Mouse (Mus musculus) lung, postnatal 25 days (tissue): ENCODE results near the gene Gm10277.

Experiments used
- DNase-seq: peaks from one replicate; pipeline ENCODE4 v3.0.0; 2022; ENCODE audit warnings: low spot score

Gene Gm10277

DNA sequence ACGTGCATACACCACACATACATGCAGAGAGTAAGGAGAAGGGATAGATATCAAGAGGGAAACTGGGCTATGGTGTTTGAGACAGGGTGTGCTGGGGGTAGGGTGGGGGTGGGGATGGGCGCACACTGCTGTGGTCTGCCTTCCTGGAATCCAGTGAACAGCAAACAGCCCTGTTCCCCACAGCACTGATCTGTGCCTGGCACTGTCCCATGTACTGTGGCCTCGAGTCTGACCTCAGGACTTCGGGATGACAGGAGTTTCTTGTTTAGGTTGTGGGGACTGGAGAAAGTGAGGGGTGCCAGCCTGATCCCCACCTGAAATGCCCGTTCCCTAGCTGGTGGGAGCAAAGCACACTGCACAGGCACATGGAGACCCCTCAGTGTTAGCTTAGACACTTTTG is at the start of gene Gm10277:
Gene Gm10277, minus strand, starts transcription at position 41 of the 400 bp plus-strand sequence.
- DNase-seq = no peak

DNA sequence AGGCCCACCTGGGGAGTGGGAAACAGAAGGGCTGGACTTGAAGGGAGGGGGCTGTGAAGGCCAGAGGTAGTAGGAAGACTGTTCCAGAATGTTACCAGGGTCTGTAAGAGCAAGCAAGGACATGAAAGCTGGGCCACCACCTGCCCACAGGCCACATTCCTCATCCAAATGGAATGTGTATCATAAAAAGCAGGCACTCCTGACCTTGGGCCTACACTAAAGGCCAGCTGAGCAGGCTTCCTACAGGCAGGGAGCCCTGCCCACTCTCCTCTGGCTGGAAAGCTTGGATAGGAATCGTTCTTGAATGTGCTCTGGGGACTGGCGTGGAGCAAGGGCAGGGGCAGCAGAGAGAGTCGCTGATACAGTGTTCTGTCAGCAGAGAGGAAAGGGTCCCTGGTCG is 49.2 kb upstream of the Gm10277 start:
- DNase-seq = no peak

DNA sequence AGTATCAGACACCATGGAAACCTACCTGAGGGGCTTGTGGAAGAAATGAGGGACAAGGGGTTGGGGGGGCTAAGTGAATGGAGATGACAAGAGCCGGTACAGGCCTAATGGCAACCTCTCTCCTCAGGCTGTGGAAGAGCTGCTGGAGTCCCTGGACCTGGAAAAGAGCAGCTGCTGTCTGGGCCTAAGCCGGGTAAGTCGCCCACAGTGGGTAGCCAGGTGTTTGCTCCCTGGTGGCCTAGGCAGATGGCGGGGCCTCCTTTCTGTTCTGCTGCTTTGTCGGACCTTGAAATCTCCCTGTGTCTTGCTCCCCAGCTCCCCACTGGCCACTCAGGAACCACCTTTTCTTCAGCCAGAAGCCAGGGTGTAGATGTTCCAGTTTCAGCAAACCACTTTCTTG is 48.7 kb upstream of the Gm10277 start:
- no peak for DNase-seq

DNA sequence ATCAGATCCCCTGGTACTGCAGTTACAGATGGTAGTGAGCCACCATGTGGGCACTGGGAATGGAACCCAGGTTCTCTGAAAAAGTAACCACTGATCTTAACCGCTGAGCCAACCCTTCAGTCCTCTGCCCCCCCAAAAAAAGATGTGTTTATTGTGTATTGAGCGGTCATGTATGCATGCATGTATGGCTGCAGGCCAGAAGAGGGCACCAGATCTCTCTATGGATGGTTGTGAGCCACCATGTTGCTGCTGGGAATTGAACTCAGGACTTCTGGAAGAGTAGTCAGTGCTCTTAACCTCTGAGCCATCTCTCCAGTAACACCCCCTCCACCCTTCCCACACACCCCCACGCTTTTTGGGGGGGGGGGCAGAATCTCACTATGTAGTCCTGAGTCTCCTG is 47.6 kb upstream of the Gm10277 start:
- DNase-seq = no peak

DNA sequence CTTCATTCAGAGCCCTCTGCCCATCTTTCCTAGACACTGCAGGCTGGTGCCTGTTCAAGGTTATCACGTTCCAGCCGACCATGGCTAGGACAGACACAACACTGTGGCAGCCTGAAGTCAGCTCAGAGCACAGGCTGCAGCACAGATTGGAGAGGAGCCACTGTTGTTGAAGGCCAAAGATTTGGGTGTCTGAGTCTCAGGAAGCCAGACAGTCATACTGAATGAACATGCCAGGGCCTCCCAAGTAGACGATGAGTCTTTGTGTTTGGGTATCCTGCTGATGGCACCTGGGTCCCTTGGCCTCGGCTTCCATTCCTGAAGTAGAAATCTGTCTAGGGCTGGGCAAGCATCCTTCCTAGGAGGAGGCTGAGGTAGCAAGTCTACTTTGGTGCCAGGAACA is 45.0 kb upstream of the Gm10277 start:
- DNase-seq = no peak

DNA sequence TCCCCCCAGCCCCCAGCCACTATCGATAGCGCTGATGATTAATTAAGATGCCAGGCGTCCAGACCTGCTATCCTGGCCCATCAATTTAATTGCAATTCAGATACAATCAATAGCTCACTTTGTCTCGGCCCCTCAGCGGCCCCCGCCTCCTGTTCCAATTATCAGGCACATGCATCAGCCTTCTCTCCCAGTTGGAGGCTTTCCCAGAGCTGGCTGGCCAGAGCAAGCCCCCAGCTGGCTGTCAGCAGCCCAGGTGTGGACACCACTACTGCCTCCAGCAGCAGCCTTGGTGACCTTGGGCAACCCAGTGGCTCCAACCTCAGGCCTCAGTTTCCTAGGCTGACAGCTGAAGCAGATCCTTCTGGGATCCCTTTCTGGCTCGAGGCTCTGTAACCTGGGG is 43.3 kb upstream of the Gm10277 start:
- no peak for DNase-seq

DNA sequence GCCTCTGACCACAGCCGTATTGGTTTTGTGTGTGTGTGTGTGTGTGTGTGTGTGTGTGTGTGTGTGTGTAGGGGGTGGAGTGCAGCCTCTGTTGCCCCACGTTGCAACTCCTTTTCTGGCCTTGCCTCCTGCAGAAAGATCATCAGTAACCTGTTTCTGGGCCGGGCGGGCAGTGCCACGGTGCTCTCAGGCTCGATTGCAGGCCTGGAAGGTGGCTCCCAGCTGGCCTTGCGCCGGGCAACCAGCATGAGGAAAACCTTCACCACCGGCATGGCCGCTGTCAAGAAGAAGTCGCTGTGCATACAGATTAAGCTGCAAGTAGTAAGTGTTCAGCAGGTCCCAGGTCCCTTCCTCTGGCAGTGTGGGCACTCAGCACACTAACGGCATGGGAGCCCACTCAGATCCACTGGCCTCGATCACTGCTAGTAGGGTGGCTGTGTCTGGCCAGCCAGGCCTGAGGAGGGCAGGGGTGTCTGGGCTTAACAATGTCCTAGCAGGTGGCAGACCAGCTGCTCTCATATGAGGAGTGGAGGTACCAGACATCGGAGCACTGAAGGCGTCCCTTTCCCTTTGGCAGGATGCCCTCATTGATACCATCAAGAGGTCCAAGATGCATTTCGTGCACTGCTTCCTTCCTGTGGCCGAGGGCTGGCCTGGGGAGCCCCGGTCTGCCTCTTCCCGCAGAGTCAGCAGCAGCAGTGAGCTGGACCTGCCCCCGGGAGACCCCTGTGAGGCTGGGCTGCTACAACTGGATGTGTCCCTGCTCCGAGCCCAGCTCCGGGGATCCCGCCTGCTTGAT is 41.7 kb upstream of the Gm10277 start:
- peak; percentile 45 for DNase-seq

DNA sequence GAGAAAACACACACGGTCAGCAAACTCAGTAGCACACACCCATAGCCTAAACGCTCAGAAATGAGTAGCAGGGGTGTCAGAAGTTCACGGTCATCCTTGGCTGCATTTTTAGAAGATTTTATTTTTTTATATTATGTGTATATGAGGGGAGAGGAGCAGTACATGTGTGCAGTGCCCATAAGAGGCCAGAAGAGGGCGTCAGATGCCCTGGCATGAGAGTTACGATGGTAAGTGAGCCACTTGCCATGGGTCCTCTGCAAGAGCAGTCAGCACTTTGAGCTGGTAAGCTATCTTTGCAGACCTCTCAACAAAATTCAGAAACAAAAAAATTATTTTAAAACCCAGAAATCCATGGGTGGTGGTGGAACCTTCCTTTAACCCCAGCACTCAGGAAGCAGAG is 40.6 kb upstream of the Gm10277 start:
- DNase-seq = no peak

DNA sequence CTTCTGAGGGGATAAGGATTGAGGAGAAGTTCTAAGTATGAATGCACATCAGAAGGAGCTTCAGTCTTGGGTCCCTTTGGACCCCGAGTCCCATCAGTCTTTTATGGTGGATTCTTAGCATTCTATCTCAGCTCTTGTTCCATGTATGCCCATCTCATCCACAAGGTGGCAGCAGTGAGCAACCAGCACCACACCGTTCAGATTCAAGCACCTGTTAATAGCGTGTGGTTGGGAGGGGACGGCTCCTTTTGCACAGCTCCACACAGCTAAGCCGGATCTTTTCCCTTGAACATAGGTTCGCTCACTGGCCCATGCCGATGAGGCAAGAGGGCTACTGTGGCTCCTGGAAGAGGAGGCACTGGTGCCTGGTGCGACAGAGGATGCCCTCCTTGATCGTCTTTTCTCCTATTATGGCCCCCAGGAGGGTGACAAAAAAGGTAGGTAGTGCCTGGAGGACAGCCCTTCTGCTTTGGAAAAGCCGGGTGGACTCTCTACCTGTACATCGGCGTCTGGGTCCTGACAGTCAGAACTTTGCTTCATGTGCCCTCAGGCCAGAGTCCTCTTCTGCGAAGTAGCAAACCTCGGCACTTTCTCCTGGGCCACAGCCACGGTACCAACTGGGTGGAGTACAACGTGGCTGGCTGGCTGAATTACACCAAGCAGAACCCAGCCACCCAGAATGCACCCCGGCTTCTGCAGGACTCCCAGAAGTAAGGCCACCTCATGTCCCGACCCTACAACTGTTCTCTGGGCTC is 39.9 kb upstream of the Gm10277 start:
- DNase-seq = peak; percentile 71

DNA sequence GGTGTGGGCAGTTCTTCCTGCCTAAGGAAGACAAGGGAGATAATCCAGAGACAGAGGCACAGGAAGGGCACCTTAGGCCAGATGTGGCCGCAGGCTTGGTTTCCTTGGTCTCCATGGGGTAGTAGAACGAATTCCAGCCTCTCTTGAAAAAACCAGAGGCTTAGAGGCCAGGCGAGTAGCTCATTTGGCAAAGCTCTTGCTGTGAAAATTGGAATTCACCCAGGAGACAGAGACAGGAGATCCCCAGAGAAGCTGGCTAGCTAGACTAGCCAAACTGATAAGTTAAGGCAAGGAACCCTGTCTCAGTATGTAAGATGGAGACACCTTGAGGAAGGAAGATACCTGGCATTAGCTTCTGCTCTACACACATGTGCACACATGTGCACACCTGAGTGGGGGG is 38.8 kb upstream of the Gm10277 start:
- no peak for DNase-seq

DNA sequence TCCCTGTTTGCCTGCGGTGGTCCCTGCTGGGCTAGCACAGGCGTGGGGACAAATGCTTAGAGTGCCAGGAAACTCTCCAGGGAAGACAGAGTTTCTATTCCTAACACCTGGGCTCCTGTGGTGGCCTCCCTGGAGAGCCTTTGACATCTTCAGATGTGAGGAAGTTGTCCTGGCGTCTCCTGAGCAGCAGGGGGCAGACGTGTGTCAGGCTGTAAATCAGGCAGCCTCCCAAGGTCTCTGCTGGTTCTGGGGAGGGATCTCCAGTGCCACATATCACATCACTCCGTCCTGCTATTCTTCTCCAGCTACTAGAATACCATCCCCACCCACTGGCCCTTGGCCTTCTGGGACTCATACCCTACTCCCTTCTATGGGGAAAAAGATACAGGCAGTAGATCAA is 38.3 kb upstream of the Gm10277 start:
- peak; percentile 73 for DNase-seq

DNA sequence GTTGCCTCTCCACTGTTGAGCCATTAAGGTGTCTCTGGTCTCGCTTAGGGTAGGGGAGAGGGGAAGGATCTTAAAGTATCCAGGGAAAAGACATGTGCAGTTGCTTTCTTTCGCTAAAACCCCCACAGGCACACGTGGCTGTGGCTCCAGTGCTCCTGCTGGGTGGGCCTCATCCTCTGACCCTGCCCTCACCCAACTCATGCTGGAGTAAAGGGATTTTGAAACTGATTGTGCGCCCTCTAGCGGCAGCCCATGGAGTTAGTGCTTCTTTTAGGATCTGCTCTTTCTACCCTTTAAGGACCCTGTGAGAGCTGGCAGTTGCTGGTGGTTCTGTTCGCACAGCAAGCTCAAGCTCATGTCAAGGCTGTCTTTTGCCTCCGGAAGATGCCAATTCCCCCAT is 35.2 kb upstream of the Gm10277 start:
- DNase-seq = peak; percentile 36

DNA sequence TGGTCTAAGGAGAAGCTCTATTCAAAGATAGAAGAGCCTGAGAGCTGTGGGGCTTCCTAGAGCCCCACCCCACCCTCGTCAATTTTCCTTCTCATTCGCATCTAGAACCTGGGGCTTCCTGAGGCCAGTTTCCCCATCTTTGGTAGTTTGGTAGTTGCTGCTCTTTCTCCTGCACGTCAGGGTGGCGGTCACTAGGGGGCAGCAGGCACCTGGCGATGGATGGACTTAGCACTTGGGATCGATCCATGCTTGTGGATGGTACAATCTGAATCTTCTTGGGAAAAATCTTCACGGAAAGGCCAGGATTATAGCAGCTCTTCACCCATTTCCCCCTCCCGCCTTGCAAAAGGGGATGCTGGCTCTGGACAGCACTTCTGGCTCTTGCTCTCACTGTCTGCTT is 34.1 kb upstream of the Gm10277 start:
- DNase-seq = peak; percentile 32

DNA sequence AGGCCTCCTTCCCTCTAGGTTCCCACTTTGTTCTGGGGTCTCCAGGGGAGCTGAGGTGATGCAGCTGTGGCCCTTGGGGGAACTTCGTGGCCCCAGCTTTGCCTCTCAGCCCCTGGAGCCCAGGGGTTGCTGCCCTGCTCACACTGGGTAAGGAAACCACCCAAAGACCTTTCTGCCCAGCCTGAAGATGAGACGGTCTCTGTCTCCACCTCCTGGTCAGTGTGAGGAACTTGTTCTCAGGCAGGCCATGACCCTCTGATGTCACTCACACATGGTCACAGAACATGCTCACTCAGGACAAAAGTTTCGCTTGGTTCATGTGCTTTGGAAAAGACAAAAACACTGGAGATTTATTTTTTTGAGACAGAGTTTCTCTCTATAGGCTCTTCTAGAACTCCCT is 28.5 kb upstream of the Gm10277 start:
- peak; percentile 81 for DNase-seq

DNA sequence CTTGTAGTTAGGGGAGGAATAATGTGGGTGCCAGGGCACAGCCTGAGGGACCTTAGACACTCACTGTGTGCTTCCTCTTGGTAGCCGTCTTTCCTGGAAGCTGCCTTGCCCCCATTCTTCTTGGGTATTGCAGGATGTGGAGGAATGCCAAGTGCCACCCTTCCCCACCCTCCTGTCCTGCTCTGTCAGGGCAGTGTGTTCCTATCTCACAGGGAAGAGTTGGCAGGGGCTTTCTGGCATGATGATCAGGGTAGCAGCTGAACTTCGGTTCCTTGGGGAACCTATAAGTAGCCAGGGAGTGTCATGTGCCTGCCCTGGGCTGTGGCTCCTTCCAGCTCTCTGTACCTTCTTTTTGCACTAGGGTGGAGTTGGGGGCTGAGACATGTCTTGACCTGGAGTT is 26.4 kb upstream of the Gm10277 start:
- DNase-seq = peak; percentile 56

DNA sequence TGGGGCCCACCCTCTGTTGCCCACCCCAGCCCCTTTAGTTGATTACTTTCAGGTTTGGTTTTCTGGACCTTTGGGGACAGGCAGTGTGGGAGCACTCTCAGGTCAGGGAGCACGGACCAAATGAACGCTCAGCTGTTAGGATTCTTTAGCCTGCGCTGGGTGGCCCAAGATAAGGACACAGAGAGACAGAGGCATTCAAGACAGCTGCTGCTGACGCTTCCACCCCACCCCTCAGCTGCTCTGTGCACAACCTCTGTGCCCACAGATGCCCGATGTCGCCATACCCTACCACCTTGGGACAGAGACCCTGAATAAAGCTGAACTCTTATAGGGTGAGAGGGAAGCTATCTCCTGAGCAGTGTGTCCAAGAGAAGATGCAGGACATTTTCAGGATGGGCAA is 22.5 kb upstream of the Gm10277 start:
- DNase-seq = no peak

DNA sequence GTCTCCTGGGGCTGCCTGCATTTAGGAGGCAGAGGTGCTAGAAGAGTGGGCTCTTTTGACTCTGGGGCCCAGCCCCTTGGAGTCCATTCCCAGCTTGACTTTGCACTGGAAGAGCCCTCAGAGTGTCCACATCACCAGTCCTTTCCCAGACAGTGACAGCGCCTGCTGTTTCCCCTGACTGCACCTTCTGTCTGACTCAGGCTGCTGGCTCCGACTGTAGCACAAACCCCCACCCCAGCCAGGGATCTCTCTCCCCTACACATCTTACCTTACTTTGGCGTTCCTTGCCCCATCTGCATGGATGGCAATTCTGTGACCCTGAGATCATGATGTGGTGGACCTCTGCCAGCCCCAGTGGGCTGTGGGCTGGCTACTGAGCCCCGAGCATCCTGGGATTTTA is 21.7 kb upstream of the Gm10277 start:
- no peak for DNase-seq

DNA sequence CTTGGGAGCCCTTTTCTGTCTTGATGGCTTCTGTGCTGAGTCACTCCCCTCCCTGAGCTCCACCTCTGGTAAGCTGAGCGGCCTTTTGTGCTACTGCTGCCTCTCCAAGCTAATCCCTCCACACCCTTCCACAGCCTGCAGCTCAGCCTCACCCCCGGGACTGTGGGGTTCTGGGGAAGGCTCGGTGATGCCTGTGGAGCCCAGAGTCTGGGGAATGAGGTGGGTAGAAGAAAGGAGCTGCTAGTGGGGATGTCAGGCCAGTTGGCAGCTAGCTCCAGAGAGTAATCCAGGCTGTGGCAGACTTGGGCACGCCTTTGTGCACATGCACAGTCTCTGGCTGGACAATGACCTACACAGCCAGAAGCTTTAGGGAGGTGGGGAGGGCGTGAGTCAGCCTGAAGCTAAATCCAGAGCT is 20.5 kb upstream of the Gm10277 start:
- DNase-seq = no peak

DNA sequence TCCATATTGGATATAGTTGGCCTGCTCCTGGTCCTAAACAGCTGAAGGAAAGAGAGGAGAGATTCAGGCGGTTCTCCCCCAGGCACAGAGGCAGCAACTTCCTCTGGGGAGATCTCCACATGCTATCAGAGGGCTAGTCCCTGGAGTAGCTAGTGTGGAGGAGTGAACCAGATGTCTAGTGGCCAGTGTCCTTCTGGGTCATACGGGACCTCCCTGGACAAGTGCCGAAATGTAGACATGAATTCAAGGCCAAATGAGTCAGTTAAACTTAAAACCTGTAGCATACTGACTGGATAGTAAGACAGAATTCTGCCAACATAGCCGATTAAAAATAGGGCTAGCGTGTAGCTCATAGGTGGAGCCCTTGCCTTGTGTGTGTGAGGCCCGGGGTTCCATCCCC is 19.3 kb upstream of the Gm10277 start:
- DNase-seq = no peak

DNA sequence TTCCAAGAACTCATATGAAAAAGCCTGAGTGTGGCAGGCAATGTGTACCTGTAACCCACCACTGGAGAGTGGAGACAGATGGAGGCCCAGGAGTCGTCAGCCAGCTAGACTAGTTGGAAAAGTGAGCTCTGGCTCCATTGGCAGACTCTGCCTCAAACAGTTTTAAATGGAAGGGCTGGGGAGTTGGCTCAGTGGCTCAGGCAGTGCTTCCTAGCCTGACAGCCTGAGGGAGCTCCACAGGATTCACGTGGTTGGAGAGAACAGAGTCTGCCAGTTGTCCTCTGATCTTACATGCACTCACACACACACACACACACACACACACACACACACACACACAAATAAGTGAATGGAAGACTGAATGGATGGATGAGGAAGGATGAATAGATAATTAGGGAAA is 18.7 kb upstream of the Gm10277 start:
- no peak for DNase-seq

DNA sequence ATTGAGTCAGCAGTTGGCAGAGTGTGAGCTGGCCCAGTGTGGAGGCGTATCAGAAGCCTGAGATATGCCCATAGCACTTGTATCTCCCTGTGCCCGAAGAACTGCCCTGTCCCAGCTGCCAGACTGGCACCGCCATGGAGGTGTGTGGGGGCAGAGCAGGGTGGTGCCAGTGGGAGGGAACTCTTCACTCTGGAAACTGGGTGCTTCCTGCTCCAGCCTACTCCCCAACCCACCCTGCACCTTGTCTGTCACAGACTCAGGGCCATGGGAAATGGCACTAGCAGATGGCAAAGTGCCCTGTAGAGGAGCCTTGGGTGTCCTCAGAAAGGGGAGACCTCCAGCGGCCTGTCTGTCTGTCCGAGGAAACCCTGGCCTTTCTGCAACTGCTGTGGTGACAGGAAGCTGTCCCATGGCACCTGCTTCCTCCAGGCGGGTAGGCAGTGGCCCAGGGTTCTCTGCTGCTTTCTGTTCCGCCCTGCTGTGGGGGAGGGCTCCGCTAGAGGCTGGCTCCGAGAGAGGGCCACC is 14.9 kb upstream of the Gm10277 start:
- peak; percentile 66 for DNase-seq

DNA sequence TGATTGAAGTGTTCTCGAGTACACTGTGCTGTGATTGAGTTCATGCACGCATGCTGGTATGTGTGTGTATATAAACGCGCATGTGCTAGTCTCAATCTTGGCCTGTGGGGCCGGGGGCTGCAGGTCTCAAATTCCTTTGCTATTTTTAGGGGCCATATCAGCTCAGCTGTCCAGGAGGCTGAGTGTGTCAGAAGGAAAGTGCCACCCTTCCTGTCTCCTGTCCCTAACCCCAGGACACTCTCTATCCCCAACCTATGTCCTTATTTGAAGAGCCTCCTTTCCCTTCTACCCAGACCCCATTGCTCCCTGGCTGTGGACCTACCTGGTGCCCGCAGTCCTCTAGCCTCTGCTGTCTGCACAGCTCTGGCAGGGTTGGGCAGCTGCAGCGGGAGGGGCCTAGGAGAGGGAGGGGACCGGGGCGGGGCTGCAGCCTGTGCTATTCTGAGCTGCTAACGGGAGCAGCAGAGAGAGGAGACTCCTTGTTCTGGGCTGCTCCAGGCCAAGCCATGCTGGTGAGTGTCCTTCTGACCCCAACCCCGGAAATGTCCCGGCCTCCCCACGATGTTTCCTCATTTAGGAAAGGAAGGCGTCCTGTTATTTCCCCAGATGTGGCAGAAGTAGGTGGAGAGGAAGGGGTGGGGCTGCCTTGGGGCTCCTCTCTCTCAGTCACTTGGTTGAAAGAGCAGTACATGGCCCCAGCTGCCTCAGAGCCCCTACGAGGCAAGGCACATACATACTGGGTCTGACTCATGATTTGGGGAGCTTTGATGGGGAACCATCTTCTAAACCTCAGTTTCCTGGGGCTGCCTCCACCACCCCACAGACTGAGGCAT is 13.5 kb upstream of the Gm10277 start:
- peak; percentile 82 for DNase-seq

DNA sequence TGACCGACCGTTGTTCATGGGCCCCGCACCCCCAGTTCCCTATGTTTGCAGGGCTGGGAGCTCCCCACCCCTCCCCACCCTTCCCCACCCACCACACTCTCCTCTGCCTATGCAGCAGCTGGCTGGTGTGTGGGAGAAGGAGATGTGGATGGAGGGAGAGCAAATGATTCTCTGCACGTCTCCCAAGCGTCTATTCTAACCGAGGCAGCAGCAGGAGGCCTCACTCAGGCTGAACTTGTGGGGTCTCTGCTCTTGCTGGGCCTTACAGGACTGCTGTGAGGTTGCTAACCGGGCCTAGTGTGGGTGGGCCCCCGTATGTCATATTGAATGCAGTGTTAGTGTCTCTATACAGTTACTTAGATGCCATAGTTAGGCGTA is 12.9 kb upstream of the Gm10277 start:
- no peak for DNase-seq
